Mouse (Mus musculus): ENCODE data around the gene Ppp1r2. TPM values are rescaled to one million over a fixed set of nuclear protein-coding genes. Genes with fewer than 3 reads are reported as not detected.

Gene Ppp1r2
- polyA plus RNA-seq, 1 experiment = 64.2 TPM

DNA sequence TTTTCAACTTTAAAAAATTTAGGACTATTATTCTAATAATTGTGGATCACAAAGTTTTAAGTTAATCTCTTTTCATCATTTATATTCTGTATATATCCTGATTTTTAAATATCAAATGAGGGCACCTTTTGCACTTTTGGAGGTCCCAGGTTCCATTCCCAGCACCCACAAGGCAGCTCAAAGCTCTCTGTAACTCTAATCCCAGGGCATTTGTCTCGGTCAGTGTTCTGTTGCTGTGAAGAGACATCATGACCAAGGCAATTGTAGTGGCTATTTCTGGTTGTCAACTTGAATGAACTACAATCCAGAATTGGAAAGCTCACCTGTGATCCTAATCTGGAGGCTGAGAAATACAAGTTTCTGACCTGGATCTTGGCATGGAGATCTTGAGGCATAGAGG, 47.3 kb downstream of the Ppp1r2 start:
- Histone ChIP-seq H3K27ac (ENCODE audit: insufficient read depth, low read length) (no peak overlapping the region), H3K4me1 (ENCODE audit: control insufficient read depth, insufficient read depth, low read length) (peaks cover 6% of the 10 kb centered on the region), H3K4me3 (ENCODE audit: insufficient read depth, low read length) (no peak overlapping the region)
- TF ChIP-seq POLR2A (IDR thresholded peaks at IDR 0.05; ENCODE audit: extremely low read depth, insufficient read depth, low read length) (no peak), CTCF (IDR thresholded peaks at IDR 0.05; ENCODE audit: extremely low read depth, insufficient read depth, low read length) (no peak)

DNA sequence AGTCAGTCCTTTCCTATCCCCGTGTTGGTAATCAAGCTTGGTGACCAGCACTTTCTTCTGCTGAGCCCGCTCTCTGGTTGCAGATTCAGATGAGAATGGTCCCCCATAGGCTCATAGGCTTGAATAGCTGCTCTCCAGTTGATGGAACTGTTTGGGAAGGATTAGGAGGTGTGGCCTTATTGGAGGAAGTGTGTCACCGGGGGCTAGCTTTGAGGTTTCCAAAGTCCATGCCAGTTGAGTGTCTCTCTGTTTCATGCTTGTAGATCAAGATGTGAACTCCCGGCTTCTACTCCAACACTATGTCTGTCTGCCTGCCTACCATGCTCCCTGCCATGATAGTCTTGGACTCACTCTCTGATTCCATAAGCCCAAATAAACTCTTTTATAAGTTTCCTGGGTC, 59.8 kb downstream of the Ppp1r2 start:
- H3K4me3 ChIP-seq (ENCODE audit: insufficient read depth, low read length) = no peak overlapping the region
- no peak overlapping the region for H3K27ac ChIP-seq (ENCODE audit: insufficient read depth, low read length)
- no peaks in the 10 kb centered on the region for H3K4me1 ChIP-seq (ENCODE audit: control insufficient read depth, insufficient read depth, low read length)
- TF ChIP-seq CTCF (IDR thresholded peaks at IDR 0.05; ENCODE audit: extremely low read depth, insufficient read depth, low read length) (no peak), POLR2A (IDR thresholded peaks at IDR 0.05; ENCODE audit: extremely low read depth, insufficient read depth, low read length) (no peak)

DNA sequence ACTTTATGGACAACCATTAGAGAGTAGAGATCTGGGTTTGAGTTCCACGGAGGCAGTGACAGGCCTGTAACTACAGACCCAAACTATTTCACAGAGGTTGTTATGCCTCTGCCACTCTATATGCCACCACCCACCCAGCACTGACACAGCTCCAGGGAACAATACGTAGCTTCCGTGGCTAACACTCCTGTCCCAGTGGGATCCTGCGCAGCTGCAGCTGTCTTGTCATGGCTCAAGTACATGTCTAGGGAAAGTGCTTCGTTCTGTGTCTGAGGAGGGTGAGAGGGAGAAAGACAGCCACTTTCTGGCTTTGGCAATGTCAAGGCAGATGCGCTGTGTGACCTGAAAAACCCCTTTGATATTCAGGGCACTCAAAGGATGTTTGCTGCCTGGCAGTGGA, 61.6 kb downstream of the Ppp1r2 start:
- TF ChIP-seq POLR2A (IDR thresholded peaks at IDR 0.05; ENCODE audit: extremely low read depth, insufficient read depth, low read length) (no peak), CTCF (IDR thresholded peaks at IDR 0.05; ENCODE audit: extremely low read depth, insufficient read depth, low read length) (no peak)
- no peak overlapping the region for H3K4me3 ChIP-seq (ENCODE audit: insufficient read depth, low read length)
- H3K27ac ChIP-seq (ENCODE audit: insufficient read depth, low read length) = no peak overlapping the region
- H3K4me1 ChIP-seq (ENCODE audit: control insufficient read depth, insufficient read depth, low read length) = no peaks in the 10 kb centered on the region

DNA sequence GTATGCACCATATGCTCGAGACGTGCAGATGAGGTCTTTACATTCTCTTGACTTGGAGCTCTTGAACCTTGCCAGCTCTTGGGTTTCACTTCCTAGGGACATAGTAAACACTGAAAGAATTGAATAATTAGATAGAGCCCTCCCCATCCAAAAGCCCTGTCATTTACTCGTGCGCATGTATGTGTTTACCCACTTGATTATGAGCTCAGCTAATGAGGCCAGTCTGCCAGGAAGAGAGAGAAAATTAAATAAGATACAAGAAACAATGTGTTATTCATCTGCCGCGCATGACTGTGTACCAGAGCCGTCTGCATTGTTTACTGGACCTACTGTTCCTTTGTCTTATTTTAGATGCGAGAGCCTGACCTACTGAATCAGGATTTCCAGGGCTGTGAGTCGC, 63.6 kb downstream of the Ppp1r2 start:
- H3K4me1 ChIP-seq (ENCODE audit: control insufficient read depth, insufficient read depth, low read length) = no peaks in the 10 kb centered on the region
- no peak for TF ChIP-seq POLR2A (IDR thresholded peaks at IDR 0.05; ENCODE audit: extremely low read depth, insufficient read depth, low read length)
- TF ChIP-seq CTCF (IDR thresholded peaks at IDR 0.05; ENCODE audit: extremely low read depth, insufficient read depth, low read length) = no peak
- H3K4me3 ChIP-seq (ENCODE audit: insufficient read depth, low read length) = no peak overlapping the region
- H3K27ac ChIP-seq (ENCODE audit: insufficient read depth, low read length) = no peak overlapping the region

DNA sequence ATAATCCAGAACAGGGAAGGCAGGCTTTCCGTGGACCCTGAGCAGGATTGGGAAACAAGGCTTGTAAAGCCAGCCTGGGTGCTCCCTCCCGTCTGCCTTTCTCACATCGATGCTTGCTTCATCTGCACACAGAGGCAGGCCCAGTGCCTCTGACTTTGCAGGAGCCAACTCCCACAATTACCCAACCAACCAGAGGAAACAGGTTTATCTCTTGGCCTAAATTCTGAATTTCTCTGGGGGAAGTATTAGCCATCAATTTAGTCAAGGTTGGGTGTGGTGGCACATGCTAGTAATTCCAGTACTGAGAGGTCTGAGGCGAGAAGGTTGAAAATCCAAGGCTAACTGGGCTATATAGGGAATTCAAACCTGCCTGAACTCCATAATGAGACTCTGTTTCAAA, 64.6 kb downstream of the Ppp1r2 start:
- TF ChIP-seq CTCF (IDR thresholded peaks at IDR 0.05; ENCODE audit: extremely low read depth, insufficient read depth, low read length) = no peak
- TF ChIP-seq POLR2A (IDR thresholded peaks at IDR 0.05; ENCODE audit: extremely low read depth, insufficient read depth, low read length) = no peak
- H3K27ac ChIP-seq (ENCODE audit: insufficient read depth, low read length) = no peak overlapping the region
- no peaks in the 10 kb centered on the region for H3K4me1 ChIP-seq (ENCODE audit: control insufficient read depth, insufficient read depth, low read length)

DNA sequence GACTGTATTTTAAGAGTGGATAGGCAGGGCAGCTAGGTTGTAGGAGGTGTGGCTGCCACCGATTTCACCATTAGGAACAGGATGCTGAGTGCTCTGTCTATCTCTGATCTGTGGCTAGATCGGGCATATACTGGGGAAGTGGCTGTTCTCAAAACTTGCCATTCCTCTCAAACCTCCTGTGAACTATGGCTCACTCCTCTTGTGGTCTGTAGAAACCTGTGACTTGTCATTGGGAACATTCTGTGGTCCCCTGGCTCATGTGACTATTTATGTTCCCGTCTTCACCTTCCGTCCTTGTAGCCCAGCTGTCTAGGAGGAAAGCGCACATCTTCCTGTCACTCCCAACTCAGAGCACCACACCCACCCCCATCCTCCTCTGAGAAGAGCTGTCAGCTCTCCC, 65.2 kb downstream of the Ppp1r2 start:
- H3K4me3 ChIP-seq (ENCODE audit: insufficient read depth, low read length) = no peak overlapping the region
- no peak overlapping the region for H3K27ac ChIP-seq (ENCODE audit: insufficient read depth, low read length)
- TF ChIP-seq POLR2A (IDR thresholded peaks at IDR 0.05; ENCODE audit: extremely low read depth, insufficient read depth, low read length) = no peak
- TF ChIP-seq CTCF (IDR thresholded peaks at IDR 0.05; ENCODE audit: extremely low read depth, insufficient read depth, low read length) = no peak
- H3K4me1 ChIP-seq (ENCODE audit: control insufficient read depth, insufficient read depth, low read length) = no peaks in the 10 kb centered on the region

More for the DNA sequence above, 64.6 kb downstream of the Ppp1r2 start:
- no peak overlapping the region for H3K4me3 ChIP-seq (ENCODE audit: insufficient read depth, low read length)

DNA sequence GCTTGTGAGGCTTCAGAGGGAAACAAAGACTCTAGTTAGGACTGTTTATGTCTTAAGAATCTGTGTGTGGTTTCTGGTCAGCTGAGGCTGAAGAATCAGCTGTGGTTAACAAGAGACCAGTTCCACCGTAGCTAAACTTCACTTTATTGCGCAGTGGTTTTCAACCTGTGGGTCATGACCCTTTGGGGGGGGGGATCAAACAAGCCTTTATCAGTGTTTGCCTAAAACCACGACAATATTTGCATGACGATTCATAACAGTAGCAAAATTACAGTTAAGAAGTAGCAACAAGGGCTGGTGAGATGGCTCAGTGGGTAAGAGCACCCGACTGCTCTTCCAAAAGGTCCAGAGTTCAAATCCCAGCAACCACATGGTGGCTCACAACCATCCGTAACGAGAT, 69.4 kb downstream of the Ppp1r2 start:
- Histone ChIP-seq H3K4me1 (ENCODE audit: control insufficient read depth, insufficient read depth, low read length) (no peaks in the 10 kb centered on the region), H3K27ac (ENCODE audit: insufficient read depth, low read length) (no peak overlapping the region), H3K4me3 (ENCODE audit: insufficient read depth, low read length) (no peak overlapping the region)
- TF ChIP-seq CTCF (IDR thresholded peaks at IDR 0.05; ENCODE audit: extremely low read depth, insufficient read depth, low read length) = no peak
- no peak for TF ChIP-seq POLR2A (IDR thresholded peaks at IDR 0.05; ENCODE audit: extremely low read depth, insufficient read depth, low read length)

DNA sequence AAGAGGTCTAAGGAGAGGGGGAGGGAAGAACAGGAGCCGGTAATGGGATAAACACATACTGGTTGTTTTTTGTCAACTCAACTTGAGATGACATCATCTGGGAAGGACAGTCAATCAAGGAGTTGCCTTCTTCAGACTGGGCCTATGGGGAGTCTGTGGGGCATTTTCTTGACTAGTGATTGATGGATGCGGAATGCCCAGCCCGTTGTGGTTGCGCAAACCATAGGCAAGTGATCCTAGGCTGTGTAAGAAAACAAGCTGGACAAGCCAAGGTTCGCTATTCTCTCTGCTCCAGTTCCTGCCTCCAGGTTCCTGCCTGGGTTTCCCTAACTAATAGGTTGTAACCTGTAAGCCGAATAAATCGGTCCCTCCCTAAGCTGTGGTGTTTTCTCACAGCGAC, 69.9 kb downstream of the Ppp1r2 start:
- TF ChIP-seq CTCF (IDR thresholded peaks at IDR 0.05; ENCODE audit: extremely low read depth, insufficient read depth, low read length) = no peak
- no peak for TF ChIP-seq POLR2A (IDR thresholded peaks at IDR 0.05; ENCODE audit: extremely low read depth, insufficient read depth, low read length)
- no peak overlapping the region for H3K4me3 ChIP-seq (ENCODE audit: insufficient read depth, low read length)
- H3K27ac ChIP-seq (ENCODE audit: insufficient read depth, low read length) = no peak overlapping the region
- H3K4me1 ChIP-seq (ENCODE audit: control insufficient read depth, insufficient read depth, low read length) = no peaks in the 10 kb centered on the region

- no peaks in the 10 kb centered on the region for H3K4me1 ChIP-seq (ENCODE audit: control insufficient read depth, insufficient read depth, low read length)
- TF ChIP-seq CTCF (IDR thresholded peaks at IDR 0.05; ENCODE audit: extremely low read depth, insufficient read depth, low read length) = no peak
- TF ChIP-seq POLR2A (IDR thresholded peaks at IDR 0.05; ENCODE audit: extremely low read depth, insufficient read depth, low read length) = no peak
- H3K27ac ChIP-seq (ENCODE audit: insufficient read depth, low read length) = no peak overlapping the region
- no peak overlapping the region for H3K4me3 ChIP-seq (ENCODE audit: insufficient read depth, low read length)
These were observed 70.9 kb downstream of the Ppp1r2 start for GRCm38 (mm10) chr16:31204216-31204615.

- H3K4me1 ChIP-seq (ENCODE audit: control insufficient read depth, insufficient read depth, low read length) = peaks cover 3% of the 10 kb centered on the region; the same call in 1 of the 2 replicates
- H3K27ac ChIP-seq (ENCODE audit: insufficient read depth, low read length) = no peak overlapping the region
- no peak overlapping the region for H3K4me3 ChIP-seq (ENCODE audit: insufficient read depth, low read length)
- TF ChIP-seq CTCF (IDR thresholded peaks at IDR 0.05; ENCODE audit: extremely low read depth, insufficient read depth, low read length) = no peak
- no peak for TF ChIP-seq POLR2A (IDR thresholded peaks at IDR 0.05; ENCODE audit: extremely low read depth, insufficient read depth, low read length)
These were observed 73.4 kb downstream of the Ppp1r2 start for GRCm38 (mm10) chr16:31201704-31202103.

Other genes with a start within 250 kb of the Ppp1r2 start
- 15.3 and 16.2 TPM in 2 replicates for gene Xxylt1, start 193.8 kb downstream of the Ppp1r2 start, polyA plus RNA-seq (2012; rRNA removed)
- gene Acap2, start 74.0 kb downstream of the Ppp1r2 start, polyA plus RNA-seq (2012; rRNA removed) = 53.1 and 57.7 TPM in 2 replicates
- 224 and 296 TPM in 2 replicates for gene Apod, start 39.5 kb upstream of the Ppp1r2 start, polyA plus RNA-seq (2012; rRNA removed)
- gene Bdh1, start 147.0 kb upstream of the Ppp1r2 start, polyA plus RNA-seq (2012; rRNA removed) = 140 and 145 TPM in 2 replicates

Data from cortical plate, adult 2 months (tissue).